Mouse (Mus musculus): ENCODE measurements around the gene Iqce. TPM values are rescaled to one million over a fixed set of nuclear protein-coding genes. Genes with fewer than 3 reads are reported as not detected.
A peak's percentile ranks its signal among the peaks of the same experiment; 100 is the strongest.

The Iqce gene
- 23.1 and 27.2 TPM in 2 replicates for polyA plus RNA-seq (2012; rRNA removed)

- peak within 1 kb of the TSS; percentile 43; the same call in 1 of the 2 replicates for H3K27ac ChIP-seq (ENCODE audit: insufficient read depth, low read depth, low read length)
- peak; percentile 97 for DNase-seq
- no peaks in the 10 kb centered on the region for H3K36me3 ChIP-seq (ENCODE audit: control insufficient read depth, insufficient read depth, low read length)
Observed at GRCm38 (mm10) chr5:140702103-140702513, at the start of gene Iqce. TSS of gene Iqce (minus strand) at chr5:140702378.

DNA sequence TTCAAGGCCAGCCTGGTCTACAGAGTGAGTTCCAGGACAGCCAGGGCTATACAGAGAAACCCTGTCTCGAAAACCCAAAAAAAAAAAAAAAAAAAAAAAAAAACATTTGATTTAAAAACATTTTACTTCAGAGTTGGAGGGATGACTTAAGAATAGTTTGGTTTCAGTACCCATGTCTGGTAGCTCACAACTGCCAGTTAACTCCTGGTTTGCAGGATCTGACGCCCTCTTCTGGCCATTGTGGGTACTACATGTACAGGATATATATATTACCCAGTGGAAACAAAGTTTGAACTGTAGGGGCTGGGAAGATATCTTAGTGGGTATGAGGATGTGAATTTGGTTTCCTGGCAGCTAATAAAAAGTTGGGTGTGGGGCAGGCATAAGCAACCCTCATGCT is 48.7 kb upstream of the Iqce start:
- no peak overlapping the region for H3K27ac ChIP-seq (ENCODE audit: insufficient read depth, low read depth, low read length)
- WGBS = 0% methylated on average over 1 of the region's 2 CpGs
- TF ChIP-seq CTCF (conservative IDR thresholded peaks at IDR 0.05; ENCODE audit: insufficient read depth, insufficient read length, low read depth, low read length) = peak; percentile 45
- TF ChIP-seq POLR2A (IDR thresholded peaks at IDR 0.05; ENCODE audit: low read depth, low read length) = no peak
- H3K4me1 ChIP-seq (ENCODE audit: control insufficient read depth, insufficient read depth, low read length) = peaks cover 8% of the 10 kb centered on the region; the same call in 1 of the 2 replicates
- H3K36me3 ChIP-seq (ENCODE audit: control insufficient read depth, insufficient read depth, low read length) = no peaks in the 10 kb centered on the region
- DNase-seq = peak; percentile 49
- H3K4me3 ChIP-seq (ENCODE audit: insufficient read depth, low read depth, low read length) = no peak overlapping the region
- H3K27me3 ChIP-seq (replicated peaks; ENCODE audit: control insufficient read depth, insufficient read depth, low read length) = no peaks in the 10 kb centered on the region

More at GRCm38 (mm10) chr5:140702103-140702513, at the start of gene Iqce:
- peak within 1 kb of the TSS; percentile 95 for H3K4me3 ChIP-seq (ENCODE audit: insufficient read depth, low read depth, low read length)
- H3K27me3 ChIP-seq (replicated peaks; ENCODE audit: control insufficient read depth, insufficient read depth, low read length) = no peaks in the 10 kb centered on the region
- TF ChIP-seq CTCF (conservative IDR thresholded peaks at IDR 0.05; ENCODE audit: insufficient read depth, insufficient read length, low read depth, low read length) = no peak
- TF ChIP-seq POLR2A (IDR thresholded peaks at IDR 0.05; ENCODE audit: low read depth, low read length) = no peak
- under 1% methylated on average over 33 of the region's 33 CpGs for WGBS
- peaks cover 16% of the 10 kb centered on the region for H3K4me1 ChIP-seq (ENCODE audit: control insufficient read depth, insufficient read depth, low read length)

DNA sequence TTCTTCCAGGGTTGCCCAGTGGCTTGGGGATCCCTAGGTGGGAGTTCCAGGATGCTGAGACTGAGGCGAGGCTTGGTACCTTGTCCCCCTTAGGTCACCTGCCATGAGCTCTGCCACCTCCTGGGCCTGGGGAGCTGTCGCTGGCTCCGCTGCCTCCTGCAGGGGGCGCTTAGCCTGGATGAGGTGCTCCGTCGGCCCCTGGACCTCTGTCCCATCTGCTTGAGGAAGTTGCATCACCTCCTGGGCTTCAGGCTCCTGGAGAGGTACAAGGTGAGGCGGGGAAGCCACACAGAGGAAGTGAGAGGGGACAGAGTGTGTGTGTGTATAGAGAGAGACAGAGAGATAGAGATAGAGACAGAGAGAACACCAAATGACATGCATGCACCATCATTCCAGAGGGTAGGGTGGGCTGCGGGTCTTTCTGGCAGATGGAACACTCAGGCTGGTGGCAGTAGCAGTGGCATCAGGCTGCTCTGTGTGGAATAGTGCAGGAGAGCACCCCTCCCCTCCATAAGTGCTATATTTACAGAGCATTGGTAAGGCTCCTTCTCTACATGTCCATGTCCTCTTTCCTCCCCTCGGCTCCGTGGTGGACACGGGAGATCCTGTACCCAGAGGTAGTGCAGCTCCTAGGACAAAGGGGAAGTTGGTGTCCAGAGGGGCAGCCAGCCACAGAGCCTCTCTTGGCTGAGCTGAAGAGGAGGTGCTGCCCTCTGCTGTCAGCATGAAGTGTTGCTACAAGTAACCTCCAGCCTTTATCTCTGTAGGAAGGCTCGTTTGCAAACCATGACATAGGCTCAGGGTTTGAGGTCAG is 47.1 kb upstream of the Iqce start:
- 11% methylated on average over 12 of the region's 12 CpGs for WGBS
- Histone ChIP-seq H3K4me1 (ENCODE audit: control insufficient read depth, insufficient read depth, low read length) (peaks cover 8% of the 10 kb centered on the region; the same call in 1 of the 2 replicates), H3K4me3 (ENCODE audit: insufficient read depth, low read depth, low read length) (peak overlapping the region; percentile 44; the same call in 1 of the 2 replicates), H3K36me3 (ENCODE audit: control insufficient read depth, insufficient read depth, low read length) (no peaks in the 10 kb centered on the region), H3K27me3 (replicated peaks; ENCODE audit: control insufficient read depth, insufficient read depth, low read length) (no peaks in the 10 kb centered on the region), H3K27ac (ENCODE audit: insufficient read depth, low read depth, low read length) (peak overlapping the region; percentile 65)
- DNase-seq = peak; percentile 81
- TF ChIP-seq POLR2A (IDR thresholded peaks at IDR 0.05; ENCODE audit: low read depth, low read length) (no peak), CTCF (conservative IDR thresholded peaks at IDR 0.05; ENCODE audit: insufficient read depth, insufficient read length, low read depth, low read length) (peak; percentile 94)

DNA sequence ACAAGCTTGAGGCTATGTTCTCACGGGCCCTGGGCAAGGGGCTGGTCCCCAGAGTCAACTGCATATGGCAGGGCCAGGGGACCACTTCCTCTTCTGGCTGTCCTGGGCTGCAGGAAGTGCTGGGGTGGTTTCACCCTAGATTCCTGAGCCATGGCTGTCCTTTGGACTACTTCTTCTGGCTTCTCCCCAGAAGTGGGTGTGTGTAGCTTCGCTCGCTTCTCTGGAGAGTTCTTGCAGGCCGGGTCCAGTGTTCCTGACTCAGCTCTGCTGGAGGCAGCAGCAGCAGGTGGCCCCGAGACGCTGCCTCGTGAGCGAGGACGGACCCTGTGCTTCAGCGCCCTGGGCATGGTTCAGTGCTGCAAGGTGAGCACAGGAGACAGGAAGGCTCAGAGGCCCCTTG is 46.2 kb upstream of the Iqce start:
- H3K27ac ChIP-seq (ENCODE audit: insufficient read depth, low read depth, low read length) = peak overlapping the region; percentile 65
- H3K4me3 ChIP-seq (ENCODE audit: insufficient read depth, low read depth, low read length) = no peak overlapping the region
- peaks cover 8% of the 10 kb centered on the region; the same call in 1 of the 2 replicates for H3K4me1 ChIP-seq (ENCODE audit: control insufficient read depth, insufficient read depth, low read length)
- DNase-seq = peak; percentile 94
- no peaks in the 10 kb centered on the region for H3K36me3 ChIP-seq (ENCODE audit: control insufficient read depth, insufficient read depth, low read length)
- H3K27me3 ChIP-seq (replicated peaks; ENCODE audit: control insufficient read depth, insufficient read depth, low read length) = no peaks in the 10 kb centered on the region
- TF ChIP-seq CTCF (conservative IDR thresholded peaks at IDR 0.05; ENCODE audit: insufficient read depth, insufficient read length, low read depth, low read length) (no peak), POLR2A (IDR thresholded peaks at IDR 0.05; ENCODE audit: low read depth, low read length) (no peak)
- 47% methylated on average over 10 of the region's 10 CpGs for WGBS

GRCm38 (mm10) chr5:140743706-140744131 is 41.5 kb upstream of the Iqce start:
- H3K4me1 ChIP-seq (ENCODE audit: control insufficient read depth, insufficient read depth, low read length) = no peaks in the 10 kb centered on the region
- H3K27me3 ChIP-seq (replicated peaks; ENCODE audit: control insufficient read depth, insufficient read depth, low read length) = no peaks in the 10 kb centered on the region
- TF ChIP-seq CTCF (conservative IDR thresholded peaks at IDR 0.05; ENCODE audit: insufficient read depth, insufficient read length, low read depth, low read length) (no peak), POLR2A (IDR thresholded peaks at IDR 0.05; ENCODE audit: low read depth, low read length) (no peak)
- H3K4me3 ChIP-seq (ENCODE audit: insufficient read depth, low read depth, low read length) = no peak overlapping the region
- no peaks in the 10 kb centered on the region for H3K36me3 ChIP-seq (ENCODE audit: control insufficient read depth, insufficient read depth, low read length)
- DNase-seq = no peak
- 46% methylated on average over 12 of the region's 12 CpGs for WGBS
- no peak overlapping the region for H3K27ac ChIP-seq (ENCODE audit: insufficient read depth, low read depth, low read length)

GRCm38 (mm10) chr5:140741877-140742276 is 39.7 kb upstream of the Iqce start:
- Histone ChIP-seq H3K27me3 (replicated peaks; ENCODE audit: control insufficient read depth, insufficient read depth, low read length) (no peaks in the 10 kb centered on the region), H3K4me3 (ENCODE audit: insufficient read depth, low read depth, low read length) (no peak overlapping the region), H3K27ac (ENCODE audit: insufficient read depth, low read depth, low read length) (no peak overlapping the region), H3K36me3 (ENCODE audit: control insufficient read depth, insufficient read depth, low read length) (no peaks in the 10 kb centered on the region), H3K4me1 (ENCODE audit: control insufficient read depth, insufficient read depth, low read length) (no peaks in the 10 kb centered on the region)
- no peak for DNase-seq
- no peak for TF ChIP-seq POLR2A (IDR thresholded peaks at IDR 0.05; ENCODE audit: low read depth, low read length)
- 0 out of 2 replicates have a peak, but pooled peaks have one; percentile 10 for TF ChIP-seq CTCF (conservative IDR thresholded peaks at IDR 0.05; ENCODE audit: insufficient read depth, insufficient read length, low read depth, low read length)

DNA sequence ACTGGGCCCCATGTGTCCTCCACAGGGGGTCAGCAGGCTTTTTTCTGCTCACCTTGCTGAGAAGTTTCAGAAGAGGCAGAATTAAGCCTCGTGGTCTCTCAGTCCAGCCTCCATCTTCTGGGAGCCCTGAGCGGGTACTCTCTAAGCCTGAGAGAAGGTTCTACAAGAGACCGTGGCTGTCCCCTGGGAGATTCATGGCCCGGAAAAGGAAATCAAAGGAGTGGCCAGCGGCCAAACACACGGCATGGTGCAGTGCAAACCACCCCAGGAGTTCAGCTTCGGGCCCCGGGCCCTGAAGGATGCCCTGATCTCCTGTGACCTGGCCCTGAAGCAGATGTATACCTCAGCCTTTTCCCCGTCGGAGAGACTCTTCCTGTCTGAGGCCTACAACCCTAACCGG is 38.9 kb upstream of the Iqce start:
- Histone ChIP-seq H3K4me3 (ENCODE audit: insufficient read depth, low read depth, low read length) (no peak overlapping the region), H3K27me3 (replicated peaks; ENCODE audit: control insufficient read depth, insufficient read depth, low read length) (no peaks in the 10 kb centered on the region), H3K27ac (ENCODE audit: insufficient read depth, low read depth, low read length) (no peak overlapping the region), H3K36me3 (ENCODE audit: control insufficient read depth, insufficient read depth, low read length) (no peaks in the 10 kb centered on the region), H3K4me1 (ENCODE audit: control insufficient read depth, insufficient read depth, low read length) (no peaks in the 10 kb centered on the region)
- no peak for TF ChIP-seq CTCF (conservative IDR thresholded peaks at IDR 0.05; ENCODE audit: insufficient read depth, insufficient read length, low read depth, low read length)
- TF ChIP-seq POLR2A (IDR thresholded peaks at IDR 0.05; ENCODE audit: low read depth, low read length) = no peak
- WGBS = 56% methylated on average over 11 of the region's 11 CpGs
- DNase-seq = peak; percentile 60
